Mouse (Mus musculus) A20 (cell line): ENCODE results near the gene Poglut1.
"Not testable (repeated sequence)": the region's sequence is repeated elsewhere in the genome, so short reads cannot be mapped to it uniquely, and the experiment has no call there.

Experiments used
- DNase-seq: peaks from one replicate; pipeline ENCODE4 v3.0.0-alpha.2; 2011; ENCODE audit warnings: low read depth, low spot score

Poglut1 gene

DNA sequence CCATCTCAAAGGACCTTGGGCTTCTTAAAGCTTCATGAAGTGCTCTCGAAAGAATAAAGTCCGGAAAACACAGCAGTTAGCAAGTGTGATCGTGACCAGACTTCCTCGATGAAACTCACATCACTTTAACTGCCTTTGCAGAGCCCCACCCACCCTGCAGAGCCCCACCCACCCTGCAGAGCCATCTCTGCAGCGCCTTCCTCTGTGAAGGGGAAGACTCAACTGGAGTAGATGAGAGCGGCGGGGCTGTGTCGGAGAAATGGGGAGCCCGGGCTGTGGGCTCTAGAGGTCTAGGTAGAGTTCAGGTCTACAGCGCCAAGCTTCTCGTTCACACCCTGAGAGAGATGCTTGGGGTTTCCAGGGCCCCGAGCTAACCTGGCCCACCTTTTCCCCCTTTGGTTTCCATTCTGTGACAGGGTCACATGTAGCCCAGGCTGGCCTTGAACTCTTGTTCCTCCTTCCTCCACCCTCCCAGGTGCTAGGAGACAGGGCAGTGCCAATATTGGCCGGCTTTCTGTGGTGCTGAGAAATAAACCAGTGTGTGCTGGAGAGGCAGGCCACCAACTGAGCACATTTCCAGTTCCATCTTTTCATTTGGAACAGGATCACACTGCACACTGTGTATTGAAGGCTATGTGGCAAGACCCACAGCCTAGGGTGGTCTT lies 11.2 kb downstream of the Poglut1 start:
- DNase-seq, result no peak

DNA sequence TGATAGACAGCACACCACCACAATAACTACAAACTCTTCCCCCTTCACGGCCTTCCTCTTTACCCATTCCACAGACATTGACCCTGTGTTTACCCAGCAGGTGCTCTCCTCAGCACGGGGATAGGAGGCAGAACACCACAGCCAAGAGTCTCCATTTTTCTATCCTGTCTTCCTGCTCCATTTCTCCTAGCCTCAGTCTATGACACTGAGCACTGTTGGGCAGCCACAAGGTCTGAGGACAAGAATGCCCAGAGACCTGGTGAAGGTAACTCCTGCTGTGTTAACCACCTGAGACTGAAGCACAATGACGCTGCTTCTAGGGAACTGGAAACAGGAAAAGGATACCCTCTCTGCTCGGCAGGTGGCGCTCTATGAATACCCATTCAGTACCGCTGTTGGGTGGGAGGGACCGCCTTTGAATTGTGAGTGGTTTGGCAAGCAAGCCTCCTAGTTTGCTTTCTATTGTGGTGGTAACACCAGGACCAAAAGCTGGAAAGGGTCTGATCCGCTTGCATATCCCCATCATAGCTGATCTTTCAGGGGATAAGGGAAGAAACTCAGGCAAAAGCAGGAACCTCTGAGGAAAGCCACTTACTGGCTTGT lies 13.4 kb downstream of the Poglut1 start:
- DNase-seq, result peak; percentile 71

DNA sequence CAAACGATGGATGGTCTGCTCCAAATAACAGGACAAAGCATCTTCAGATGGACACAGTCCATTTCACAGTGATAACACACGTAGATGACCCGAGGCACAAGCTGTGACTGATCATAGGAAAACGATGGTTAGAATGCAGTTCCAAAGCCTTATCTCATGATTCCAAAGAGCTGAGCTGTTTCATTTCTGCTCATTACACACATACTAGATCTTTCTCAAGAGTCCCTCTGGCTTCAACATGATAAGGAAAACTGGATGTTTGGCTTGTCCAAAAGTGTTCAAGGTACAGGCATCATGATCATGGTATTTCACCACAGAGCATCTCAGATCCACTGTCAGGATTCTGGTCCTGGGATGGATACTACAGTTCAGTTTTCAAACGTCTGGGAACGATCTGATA lies 23.8 kb downstream of the Poglut1 start:
- DNase-seq, result no peak

DNA sequence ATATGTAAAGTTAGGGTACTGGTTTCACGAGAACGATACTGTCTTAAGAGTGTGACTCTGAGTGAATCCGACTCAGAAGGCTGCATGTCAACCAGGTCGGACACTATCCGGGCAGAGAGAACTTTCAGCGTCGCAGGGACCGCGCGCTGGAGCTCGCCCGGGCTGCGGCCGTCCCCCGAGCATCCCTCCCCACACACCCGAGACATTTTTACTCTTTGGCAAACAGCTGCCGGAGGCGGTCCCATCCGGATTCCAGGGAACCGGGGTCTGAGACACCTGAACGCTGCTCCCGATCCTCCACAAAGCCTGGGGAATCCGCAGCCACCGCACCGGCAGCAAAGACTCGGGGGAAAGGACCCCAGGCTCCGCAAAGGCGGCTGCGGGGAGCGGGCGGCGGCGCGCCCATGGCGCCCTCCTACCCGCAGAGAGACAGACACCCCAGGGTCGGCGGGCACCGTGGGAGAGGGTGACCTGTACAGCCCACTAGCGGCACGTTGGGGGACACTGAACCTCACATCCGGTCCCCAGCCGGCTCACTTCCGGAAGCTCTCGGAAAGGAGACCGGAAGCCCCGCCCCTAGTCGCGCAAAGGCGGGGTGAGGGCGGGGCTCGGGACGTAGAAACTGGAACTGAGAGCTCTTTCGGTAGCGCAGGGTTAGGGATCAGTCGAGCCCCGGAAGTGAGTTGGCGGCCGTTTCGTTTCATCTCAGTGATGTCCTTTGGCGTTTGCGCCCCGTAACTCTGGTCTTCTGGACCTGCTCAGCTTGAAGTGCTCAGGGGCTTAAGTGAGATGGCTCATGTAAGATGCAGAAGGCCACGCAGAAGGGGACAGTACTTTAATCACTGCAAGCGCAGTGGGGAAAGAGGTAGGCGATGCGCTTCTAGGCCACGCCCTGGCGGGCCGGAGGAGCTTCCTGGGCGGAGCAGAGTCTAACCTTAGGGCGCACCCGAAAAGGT lies 27.7 kb downstream of the Poglut1 start, which contains the start of gene Timmdc1:
Gene Timmdc1, minus strand, starts transcription at position 535 of the 956 bp plus-strand sequence.
- DNase-seq, result peak; percentile 98

DNA sequence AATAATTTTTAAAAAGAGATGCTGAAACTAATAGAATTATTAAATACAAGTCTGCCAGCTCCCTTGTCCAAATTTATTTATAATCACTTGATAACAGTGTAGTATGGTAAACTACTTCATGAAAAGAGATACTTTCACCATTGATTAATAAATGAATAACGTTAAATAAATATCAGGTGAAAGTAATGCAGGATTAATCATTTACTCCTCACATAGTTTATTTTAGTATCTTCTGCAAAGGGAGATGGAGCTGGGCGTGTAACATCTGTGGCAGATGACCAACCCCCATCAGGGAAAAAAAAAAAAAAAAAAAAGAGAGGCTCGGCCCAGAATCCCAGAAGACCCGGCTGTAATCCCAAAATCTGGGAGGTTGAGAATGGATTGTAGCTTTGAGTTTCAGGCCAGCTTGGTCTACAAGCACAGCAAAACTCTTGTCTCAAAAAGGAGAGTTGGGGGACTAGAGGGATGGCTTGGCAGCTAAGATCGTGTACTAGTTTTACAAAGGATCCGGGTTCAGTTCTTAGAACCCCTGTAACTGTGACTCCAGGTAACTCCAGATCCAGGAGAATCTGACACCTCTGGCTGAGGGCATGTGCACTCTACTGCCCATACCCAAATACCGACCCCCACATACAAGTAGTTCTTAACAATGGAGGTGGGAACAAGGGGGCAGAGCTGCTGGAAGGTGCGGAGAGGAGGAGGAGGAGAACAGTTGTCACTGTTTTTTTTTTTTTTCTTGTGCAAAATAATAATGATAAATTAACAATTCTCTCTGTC lies 28.7 kb downstream of the Poglut1 start:
- peak; percentile 29 for DNase-seq

DNA sequence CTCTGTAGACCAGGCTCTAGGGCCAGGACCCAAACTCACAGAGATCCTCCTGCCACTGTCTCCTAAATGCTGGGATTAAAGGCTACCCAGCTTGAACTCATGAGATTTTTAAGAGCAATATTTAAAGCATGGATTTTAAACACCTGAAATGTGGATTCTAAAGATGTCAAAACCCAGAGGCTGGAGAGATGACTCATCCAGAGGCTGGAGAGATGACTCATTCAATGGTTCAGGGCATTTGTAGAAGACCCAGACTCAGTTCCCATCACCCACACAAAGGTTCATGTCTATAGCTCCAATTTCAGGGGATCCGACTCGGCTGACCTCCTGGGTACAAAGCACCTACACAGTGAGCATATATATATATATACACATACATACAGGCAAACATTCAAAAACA lies 30.9 kb downstream of the Poglut1 start:
- DNase-seq, result no peak

DNA sequence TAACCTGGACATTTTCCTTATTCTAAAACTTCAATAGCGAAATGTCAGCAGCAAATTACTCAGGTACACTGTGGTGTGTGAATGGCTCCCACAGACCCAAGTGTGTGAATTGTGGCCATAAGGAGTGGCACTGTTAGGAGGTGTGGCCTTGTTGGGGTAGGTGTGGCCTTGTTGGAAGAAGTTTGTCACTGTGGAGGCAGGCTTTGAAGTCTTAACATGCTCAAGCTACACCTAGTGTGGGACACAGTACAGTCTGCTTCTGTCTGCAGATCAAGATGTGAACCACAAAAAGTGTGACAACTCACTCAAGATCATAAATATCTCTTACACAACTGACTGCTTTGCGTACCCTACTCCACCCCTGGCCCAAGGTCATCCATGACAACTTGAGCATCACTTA lies 39.2 kb downstream of the Poglut1 start:
- DNase-seq, result no peak

DNA sequence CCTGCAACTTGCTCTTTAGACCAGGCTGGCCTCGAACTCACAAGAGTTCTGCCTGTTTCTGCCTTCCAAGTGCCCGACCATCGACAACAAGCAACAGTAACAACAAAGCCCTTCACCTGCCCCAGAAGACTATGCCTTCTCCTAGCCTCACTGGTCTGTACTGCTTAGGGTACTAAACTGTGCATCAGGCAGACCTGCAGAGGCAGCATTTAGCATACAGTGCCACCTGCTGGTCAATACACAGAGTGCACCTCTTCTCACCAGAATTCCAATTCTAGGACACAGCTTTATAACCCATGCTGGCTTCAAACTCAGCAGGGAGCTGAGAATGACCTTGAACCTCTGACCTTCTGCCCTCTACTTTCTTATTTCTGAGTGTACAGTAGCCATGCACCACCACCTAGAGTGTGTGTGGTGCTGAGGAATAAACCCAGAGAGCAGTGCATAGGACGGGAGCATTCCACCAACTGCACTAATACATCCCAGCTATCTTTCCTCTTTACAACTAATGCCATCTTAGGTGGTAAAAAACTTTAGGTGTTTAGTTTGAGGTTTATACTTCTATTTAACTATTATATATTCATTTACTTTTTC lies 43.9 kb downstream of the Poglut1 start:
- DNase-seq, result peak; percentile 63

DNA sequence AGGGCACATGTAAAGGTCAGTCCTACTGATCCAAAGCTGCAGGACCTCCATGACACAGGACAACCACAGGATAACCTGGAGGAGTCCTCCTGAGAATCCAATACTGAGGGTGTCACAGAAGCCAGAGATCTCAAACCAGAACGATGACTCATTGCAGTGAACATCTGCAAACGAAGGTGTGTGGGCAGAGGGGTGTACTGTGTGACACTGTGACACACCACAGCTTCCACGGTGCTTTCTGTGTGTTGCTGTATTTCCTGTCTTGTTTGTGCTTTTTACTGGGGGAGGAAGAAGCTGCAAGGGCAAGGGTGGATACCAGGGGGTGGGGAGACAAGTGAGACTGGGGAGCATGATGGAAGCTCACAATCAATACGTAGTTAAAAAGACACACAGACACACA lies 46.5 kb downstream of the Poglut1 start:
- DNase-seq, result no peak

DNA sequence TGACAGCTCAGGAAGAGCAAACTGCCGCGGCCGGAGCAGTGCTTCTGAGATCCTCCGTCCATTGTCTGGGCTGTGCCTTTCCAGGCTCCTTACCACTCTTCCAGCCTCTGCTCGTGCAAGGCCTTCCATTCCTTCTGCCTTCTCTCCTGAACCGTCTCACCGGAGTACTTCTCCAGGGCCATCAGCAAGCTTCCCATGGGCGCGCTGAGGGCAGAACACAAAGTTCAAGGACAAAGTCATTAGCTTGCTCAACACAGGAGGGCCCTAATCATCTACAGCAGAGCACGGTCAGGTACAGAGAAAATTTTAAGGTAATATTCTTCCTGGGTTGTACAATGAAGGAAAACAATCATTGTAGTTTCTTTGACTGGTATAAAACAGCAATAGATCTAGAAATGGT lies 47.6 kb downstream of the Poglut1 start:
- DNase-seq, result no peak

DNA sequence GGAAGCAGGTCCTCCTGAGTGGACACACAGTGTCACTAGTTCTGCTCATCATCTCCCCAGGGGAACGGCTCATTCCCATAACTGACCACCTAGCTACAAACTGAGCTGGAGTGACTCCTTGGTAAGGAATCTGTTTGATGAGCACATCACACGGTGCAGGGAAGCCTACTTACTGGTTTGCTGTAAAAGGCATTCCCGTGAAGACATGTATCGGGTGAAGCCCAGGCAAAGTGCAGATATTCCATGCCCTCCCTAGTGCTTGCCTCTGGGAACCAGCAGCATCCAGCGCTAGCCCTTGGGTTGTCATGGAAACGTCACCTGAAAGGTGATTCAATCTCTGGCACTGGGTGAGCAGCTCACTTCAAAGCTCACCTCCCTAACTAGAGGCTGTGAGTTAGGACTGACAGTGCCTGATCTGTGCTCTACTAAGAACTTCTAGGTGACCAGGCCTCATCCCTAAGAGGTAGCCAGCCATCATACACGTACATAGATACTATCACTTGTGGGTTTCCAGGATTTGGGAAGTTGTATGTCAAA lies 53.4 kb downstream of the Poglut1 start:
- no peak for DNase-seq

DNA sequence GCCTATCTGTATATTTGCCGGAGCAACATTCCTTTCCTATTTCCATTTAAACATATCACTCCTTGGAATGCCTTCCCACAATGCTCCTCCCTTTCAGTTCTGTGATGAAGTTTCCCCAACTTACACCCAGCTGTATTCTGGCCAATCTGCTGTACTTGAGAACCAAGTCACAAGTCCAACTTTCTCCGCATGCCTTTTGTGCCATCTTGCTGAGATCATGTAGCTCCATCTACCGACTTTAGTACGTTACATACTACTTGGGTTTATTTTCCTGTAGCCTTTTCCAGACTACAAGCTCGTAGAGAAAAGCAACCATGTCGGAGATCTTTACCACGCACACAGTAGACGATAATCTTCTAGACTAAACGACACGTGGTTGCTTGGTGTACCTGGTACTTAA lies 56.2 kb downstream of the Poglut1 start:
- DNase-seq, result no peak

DNA sequence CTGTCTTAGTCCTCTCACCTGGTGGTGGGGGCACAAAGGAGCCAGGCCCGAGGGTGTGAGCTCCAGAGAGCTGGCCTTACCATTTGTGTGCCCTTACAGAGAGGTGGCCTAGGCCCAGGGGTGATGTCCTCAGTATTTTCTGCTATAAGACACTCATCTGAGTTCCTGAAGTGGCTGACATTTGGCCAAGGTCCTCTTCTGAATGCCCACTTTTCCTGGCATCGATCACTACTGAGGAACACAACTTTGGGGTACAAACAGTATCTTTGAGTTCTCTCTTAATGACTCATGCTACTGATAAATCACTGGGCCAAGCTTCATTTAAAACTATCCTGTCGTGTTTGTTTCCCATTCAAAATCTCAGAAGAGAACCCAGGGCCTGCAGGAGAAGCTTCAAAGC lies 57.5 kb downstream of the Poglut1 start:
- DNase-seq, result no peak

DNA sequence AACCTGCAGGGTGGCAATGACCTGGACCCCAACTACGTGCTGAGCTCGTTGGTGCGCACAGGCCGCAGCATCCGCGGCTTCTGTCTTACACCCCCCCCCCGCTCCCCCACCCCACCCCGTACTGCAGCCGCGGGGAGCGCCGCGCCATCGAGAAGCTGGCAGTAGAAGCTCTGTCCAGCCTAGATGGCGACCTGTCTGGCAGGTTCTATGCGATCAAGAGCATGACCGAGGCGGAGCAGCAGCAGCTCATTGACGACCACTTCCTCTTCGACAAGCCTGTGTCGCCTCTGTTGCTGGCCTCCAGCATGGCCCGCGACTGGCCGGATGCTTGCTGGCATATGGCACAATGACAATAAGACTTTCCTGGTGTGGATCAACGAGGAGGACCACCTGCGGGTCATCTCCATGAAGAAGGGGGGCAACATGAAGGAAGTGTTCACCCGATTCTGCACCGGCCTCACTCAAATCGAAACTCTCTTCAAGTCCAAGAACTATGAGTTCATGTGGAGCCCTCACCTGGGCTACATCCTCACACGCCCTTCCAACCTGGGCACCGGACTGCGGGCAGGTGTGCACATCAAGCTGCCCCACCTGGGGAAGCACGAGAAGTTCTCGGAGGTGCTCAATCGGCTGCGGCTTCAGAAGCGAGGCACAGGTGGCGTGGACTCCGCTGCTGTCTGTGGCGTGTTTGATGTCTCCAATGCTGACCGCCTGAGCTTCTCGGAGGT lies 66.3 kb downstream of the Poglut1 start:
- no peak for DNase-seq

DNA sequence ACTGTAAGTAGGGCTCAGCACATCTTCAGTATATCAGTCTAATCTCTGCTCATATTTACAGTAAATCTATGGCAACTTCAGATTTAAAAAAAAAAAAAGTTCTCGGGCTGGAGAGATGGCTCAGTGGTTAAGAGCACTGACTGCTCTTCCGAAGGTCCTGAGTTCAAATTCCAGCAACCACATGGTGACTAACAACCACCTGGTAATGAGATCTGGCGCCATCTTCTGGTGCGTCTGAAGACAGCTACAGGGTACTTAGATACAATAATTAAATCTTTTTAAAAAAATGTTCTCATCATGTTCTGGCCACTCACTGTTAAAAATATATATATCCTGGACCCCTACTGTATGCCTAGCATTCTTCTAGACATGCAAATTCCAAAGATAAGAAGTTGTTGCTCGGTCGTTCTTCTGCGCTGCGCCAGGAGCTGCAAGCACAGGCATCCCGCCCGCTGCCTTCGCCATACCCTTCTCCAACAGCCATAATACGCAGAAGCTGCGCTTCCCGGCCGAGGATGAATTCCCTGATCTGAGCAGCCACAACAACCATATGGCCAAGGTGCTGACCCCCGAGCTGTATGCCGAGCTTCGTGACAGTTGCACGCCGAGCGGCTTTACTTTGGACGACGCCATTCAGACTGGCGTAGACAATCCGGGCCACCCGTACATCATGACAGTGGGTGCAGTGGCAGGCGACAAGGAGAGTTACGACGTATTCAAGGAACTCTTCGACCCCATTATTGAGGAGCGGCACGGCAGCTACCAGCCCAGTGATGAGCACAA lies 67.1 kb downstream of the Poglut1 start:
- DNase-seq, result peak; percentile 63

DNA sequence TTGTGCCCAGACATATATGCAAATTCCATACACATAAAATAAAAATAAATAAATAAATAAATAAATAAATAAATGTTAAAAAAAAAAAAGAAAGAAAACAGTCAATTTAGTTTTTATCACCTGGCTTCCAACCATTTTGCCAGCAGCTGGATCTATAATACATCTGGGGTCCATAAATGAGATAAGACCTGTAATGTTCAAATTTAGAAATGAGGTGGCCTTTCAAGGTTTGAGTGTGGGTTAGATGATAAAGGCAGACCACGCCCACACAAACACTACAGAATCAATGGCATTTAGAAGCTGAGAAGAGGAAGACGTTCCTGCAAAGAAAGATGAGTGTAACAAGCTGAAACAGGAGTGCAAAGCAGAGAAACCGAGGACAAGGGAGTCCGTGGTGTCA lies 68.7 kb downstream of the Poglut1 start:
- no peak for DNase-seq

DNA sequence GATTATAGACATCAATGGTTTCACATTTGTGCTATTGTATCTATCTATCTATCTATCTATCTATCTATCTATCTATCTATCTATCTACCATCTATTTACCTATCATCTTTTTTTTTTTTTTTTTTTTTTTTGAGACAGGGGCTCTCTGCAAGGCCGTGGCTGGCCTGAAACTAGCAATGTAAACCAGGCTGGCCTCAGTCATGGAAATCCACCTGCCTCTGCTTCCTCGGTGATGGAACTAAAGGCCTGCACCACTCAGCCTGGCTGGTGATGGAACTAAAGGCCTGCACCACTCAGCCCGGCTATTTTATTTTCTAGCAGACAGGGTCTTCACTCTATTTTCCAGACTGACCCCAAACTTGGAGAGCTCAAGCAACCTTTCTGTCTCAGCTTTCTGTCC lies 71.8 kb downstream of the Poglut1 start:
- DNase-seq, result no peak

DNA sequence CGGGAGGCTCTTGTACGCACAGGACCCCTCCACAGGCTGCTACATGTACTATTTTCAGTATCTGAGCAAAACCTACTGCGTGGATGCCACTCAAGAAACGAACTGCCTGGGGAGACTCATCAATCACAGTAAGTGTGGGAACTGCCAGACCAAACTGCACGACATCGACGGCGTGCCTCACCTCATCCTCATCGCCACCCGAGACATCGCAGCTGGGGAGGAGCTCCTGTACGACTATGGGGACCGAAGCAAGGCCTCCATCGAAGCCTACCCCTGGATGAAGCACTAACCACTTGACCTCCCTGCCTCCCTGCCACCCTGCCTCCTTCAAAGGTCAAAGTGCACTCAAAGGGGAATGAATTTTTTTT lies 72.8 kb downstream of the Poglut1 start:
- not testable (repeated sequence) for DNase-seq
